Comparison of ENCODE assay signal across 8 mouse cellular contexts in the genomic region with DNA sequence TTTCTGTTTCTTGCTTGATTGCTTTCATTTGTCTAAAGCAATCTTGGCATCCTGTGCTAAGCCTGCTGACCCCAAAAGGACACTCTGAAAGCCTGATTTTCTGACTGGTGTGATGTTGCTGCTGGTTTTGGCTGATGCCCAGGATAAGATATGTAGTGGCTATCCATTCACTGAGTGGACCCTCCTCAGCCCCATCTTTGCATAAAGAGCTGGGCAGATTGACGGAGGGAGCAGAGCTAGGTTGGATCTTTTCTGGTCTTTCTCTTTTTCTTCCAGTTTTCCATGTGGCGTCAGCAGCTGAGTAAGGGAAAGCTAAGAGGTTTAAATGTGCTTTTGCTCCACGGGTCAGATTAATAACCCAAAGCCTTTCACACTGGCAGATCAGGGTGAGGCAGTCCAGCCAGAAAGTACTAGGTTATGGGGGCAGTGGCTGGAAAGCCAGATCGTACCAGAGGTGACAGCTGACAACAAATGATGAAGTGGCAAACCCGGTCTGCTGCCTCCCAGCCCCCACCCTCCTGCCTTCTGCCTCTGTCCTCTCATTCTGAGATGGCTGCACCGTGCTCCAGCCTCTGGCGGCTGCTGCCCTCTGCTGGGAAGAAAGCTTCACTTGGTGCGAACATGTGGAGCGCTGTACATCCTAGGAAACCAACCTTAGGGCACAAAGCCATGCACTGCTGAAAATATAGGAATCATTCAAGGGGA.
DNase-seq lines count a peak whose midpoint lies in the region; ATAC-seq lines count a peak whose summit lies in the region.

No protein-coding gene starts in this region.

- 13% methylated on average over 9 of the region's 9 CpGs for WGBS in forebrain, embryonic 12.5 days
- WGBS in hindbrain, embryonic 13.5 days, result 14% methylated on average over 9 of the region's 9 CpGs
- WGBS in lung, embryonic 16.5 days, result 6% methylated on average over 9 of the region's 9 CpGs

- DNase-seq in ES-CJ7 (ENCODE audit: low read depth, low spot score), result peak; percentile 62
- peak; percentile 0 for DNase-seq in c-Kit-positive CD71-positive TER-119-negative erythroid progenitor cells, embryonic 14.5 days (ENCODE audit: low read depth)
- peak; percentile 81 to 87 for DNase-seq in layer of hippocampus, postnatal 14 days (ENCODE audit: low spot score in 2 of 2)
- peak; percentile 78 for DNase-seq in retina, postnatal 7 days (ENCODE audit: low read depth, low spot score)

- no peak overlapping the region for H3K4me3 ChIP-seq in forebrain, embryonic 12.5 days (replicated peaks)
- peak overlapping the region; percentile 18; the same call in 1 of the 2 replicates for H3K4me3 ChIP-seq in hindbrain, embryonic 13.5 days
- no peak overlapping the region for H3K4me3 ChIP-seq in lung, embryonic 16.5 days (ENCODE audit: low read length)

- no peaks in the 10 kb centered on the region for H3K27me3 ChIP-seq in forebrain, embryonic 12.5 days
- no peaks in the 10 kb centered on the region for H3K27me3 ChIP-seq in hindbrain, embryonic 13.5 days
- H3K27me3 ChIP-seq in lung, embryonic 16.5 days (ENCODE audit: control insufficient read depth, insufficient read depth, low read depth, low read length), result no peaks in the 10 kb centered on the region

- H3K4me2 ChIP-seq in forebrain, embryonic 12.5 days, result peak overlapping the region; percentile 34
- H3K4me2 ChIP-seq in hindbrain, embryonic 13.5 days, result peak overlapping the region; percentile 42
- peak overlapping the region; percentile 17; the same call in 1 of the 2 replicates for H3K4me2 ChIP-seq in lung, embryonic 16.5 days (ENCODE audit: low read depth, low read length)

- no peaks in the 10 kb centered on the region for H3K9me3 ChIP-seq in forebrain, embryonic 12.5 days
- H3K9me3 ChIP-seq in hindbrain, embryonic 13.5 days, result no peaks in the 10 kb centered on the region
- H3K9me3 ChIP-seq in lung, embryonic 16.5 days (ENCODE audit: control insufficient read depth, low read length), result no peaks in the 10 kb centered on the region

- H3K4me1 ChIP-seq in forebrain, embryonic 12.5 days, result peaks cover 5% of the 10 kb centered on the region; the same call in 1 of the 2 replicates
- peaks cover 24% of the 10 kb centered on the region for H3K4me1 ChIP-seq in hindbrain, embryonic 13.5 days (replicated peaks)
- no peaks in the 10 kb centered on the region for H3K4me1 ChIP-seq in lung, embryonic 16.5 days (replicated peaks; ENCODE audit: control insufficient read depth, insufficient read depth, low read length)

- peak overlapping the region; percentile 50; the same call in 1 of the 2 replicates for H3K27ac ChIP-seq in forebrain, embryonic 12.5 days
- peak overlapping the region; percentile 77 for H3K27ac ChIP-seq in hindbrain, embryonic 13.5 days
- H3K27ac ChIP-seq in lung, embryonic 16.5 days (ENCODE audit: low read length), result no peak overlapping the region

- 0 out of 2 replicates have a peak overlapping the region, but pooled peaks have one; percentile 26 for H3K9ac ChIP-seq in forebrain, embryonic 12.5 days
- H3K9ac ChIP-seq in hindbrain, embryonic 13.5 days, result peak overlapping the region; percentile 61
- no peak overlapping the region for H3K9ac ChIP-seq in lung, embryonic 16.5 days (ENCODE audit: low read length)

- H3K36me3 ChIP-seq in forebrain, embryonic 12.5 days (replicated peaks), result no peaks in the 10 kb centered on the region
- no peaks in the 10 kb centered on the region for H3K36me3 ChIP-seq in hindbrain, embryonic 13.5 days
- H3K36me3 ChIP-seq in lung, embryonic 16.5 days (ENCODE audit: control insufficient read depth, insufficient read depth, low read length), result no peaks in the 10 kb centered on the region

- ATAC-seq in forebrain, embryonic 12.5 days (ENCODE audit: low FRiP score), result peak; percentile 91
- peak; percentile 94 for ATAC-seq in hindbrain, embryonic 13.5 days (ENCODE audit: low FRiP score)
- ATAC-seq in lung, embryonic 16.5 days (ENCODE audit: low read depth), result peak; percentile 80
- ATAC-seq in monocyte, adult 5-6 weeks (replicated peaks; ENCODE audit: insufficient number of reproducible peaks, low FRiP score, low TSS enrichment, poor library complexity, severe bottlenecking), result no peak

Comparison
In these comparisons a context has a peak if more than half of its experiments do, and no peak if none do; other contexts are left out.
1. DNase-seq: peak in every context shown above with its lines; median percentile 84 in layer of hippocampus, postnatal 14 days; 78 in retina, postnatal 7 days; 62 in ES-CJ7; 0 in c-Kit-positive CD71-positive TER-119-negative erythroid progenitor cells, embryonic 14.5 days.